Mouse (Mus musculus) brain, embryonic 18.5 days (tissue): Measurements from ENCODE around the gene Lama5.
"Not testable (repeated sequence)": the region's sequence is repeated elsewhere in the genome, so short reads cannot be mapped to it uniquely, and the experiment has no call there.

ENCODE experiments used
- DNase-seq: peaks from one replicate; pipeline ENCODE4 v3.0.0-alpha.2; 2012; ENCODE audit warnings: low read depth, low spot score

The Lama5 gene

GRCm38 (mm10) chr2:180225762-180226378 lies at the start of gene Lama5:
Gene Lama5 (minus strand): TSS chr2:180225859.
- no peak for DNase-seq

- DNase-seq: no peak
Observed at GRCm38 (mm10) chr2:180274523-180274922, 48.9 kb upstream of the Lama5 start.

GRCm38 (mm10) chr2:180273394-180274244 lies 48.0 kb upstream of the Lama5 start, which contains the start of gene Cables2:
Gene Cables2 (minus strand): TSS chr2:180273496.
- DNase-seq: peak; percentile 94

GRCm38 (mm10) chr2:180272884-180273321 lies 47.2 kb upstream of the Lama5 start:
- DNase-seq: no peak

GRCm38 (mm10) chr2:180271804-180272395 lies 46.2 kb upstream of the Lama5 start:
- DNase-seq: no peak

- no peak for DNase-seq
Observed at GRCm38 (mm10) chr2:180270537-180271255, 45.0 kb upstream of the Lama5 start.

GRCm38 (mm10) chr2:180269329-180269728 lies 43.7 kb upstream of the Lama5 start:
- DNase-seq: no peak

- no peak for DNase-seq
Observed at GRCm38 (mm10) chr2:180267955-180268354, 42.3 kb upstream of the Lama5 start.

- no peak for DNase-seq
Observed at GRCm38 (mm10) chr2:180262891-180263290, 37.2 kb upstream of the Lama5 start.

- no peak for DNase-seq
Observed at GRCm38 (mm10) chr2:180262441-180262840, 36.8 kb upstream of the Lama5 start.

GRCm38 (mm10) chr2:180261901-180262300 lies 36.2 kb upstream of the Lama5 start:
- no peak for DNase-seq

- DNase-seq: no peak
Observed at GRCm38 (mm10) chr2:180260610-180261480, 35.2 kb upstream of the Lama5 start.

GRCm38 (mm10) chr2:180259826-180260609 lies 34.4 kb upstream of the Lama5 start:
- not testable (repeated sequence) for DNase-seq

- DNase-seq: not testable (repeated sequence)
Observed at GRCm38 (mm10) chr2:180258951-180259484, 33.4 kb upstream of the Lama5 start.

- DNase-seq: no peak
Observed at GRCm38 (mm10) chr2:180257963-180258865, 32.6 kb upstream of the Lama5 start.

GRCm38 (mm10) chr2:180257001-180257521 lies 31.4 kb upstream of the Lama5 start, which contains the start of gene Rps21:
Gene Rps21 (plus strand): TSS chr2:180257377.
- peak; percentile 98 for DNase-seq

GRCm38 (mm10) chr2:180256296-180257000 lies 30.8 kb upstream of the Lama5 start:
- no peak for DNase-seq

- DNase-seq: no peak
Observed at GRCm38 (mm10) chr2:180255701-180256100, 30.0 kb upstream of the Lama5 start.
